Mouse (Mus musculus): ENCODE data around the gene Gm45208. TPM values are rescaled to one million over a fixed set of nuclear protein-coding genes. Genes with fewer than 3 reads are reported as not detected.

Gene Gm45208
- 0.74 and 2.9 TPM in 2 replicates for polyA plus RNA-seq (2012; rRNA removed; ENCODE audit: low replicate concordance)

DNA sequence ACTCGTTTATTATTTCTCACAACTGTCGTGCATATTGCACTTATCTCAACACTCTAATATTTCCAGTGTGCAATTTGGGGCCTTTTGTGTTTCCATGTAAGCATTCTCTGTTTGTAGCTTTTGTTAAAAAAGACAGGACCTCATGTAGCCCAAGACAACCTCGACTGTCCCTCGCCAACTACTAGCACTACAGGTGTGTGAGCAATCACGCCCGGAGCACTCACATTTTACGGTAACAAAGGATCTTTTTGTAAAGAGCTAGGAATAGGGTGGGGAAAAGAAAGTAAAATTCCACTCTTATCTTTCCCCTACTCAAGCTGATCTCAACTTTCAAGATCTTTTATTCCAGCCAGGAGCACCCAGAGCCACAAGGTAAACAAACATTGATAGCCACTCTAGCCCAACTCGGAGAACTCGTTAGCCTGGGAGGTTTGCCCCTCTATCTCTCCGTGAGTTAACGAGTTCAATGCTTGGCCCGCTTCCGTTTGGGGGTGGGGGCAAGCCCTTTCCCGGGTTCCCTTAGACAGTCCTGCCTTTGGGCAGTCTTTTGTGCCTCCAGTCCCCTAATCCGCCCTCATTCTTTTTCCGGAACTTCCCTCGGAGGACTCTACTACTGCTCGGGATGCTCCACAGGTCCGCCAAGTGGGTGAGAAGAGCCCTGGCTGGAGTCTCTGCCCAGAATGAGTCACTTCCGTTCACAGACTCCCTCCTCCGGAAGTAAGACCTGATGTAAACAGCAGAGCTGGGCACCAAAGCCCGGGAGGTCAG is at the start of gene Gm45208:
Gm45208 (plus strand) TSS at position 732 of the 768 bp plus-strand sequence.

DNA sequence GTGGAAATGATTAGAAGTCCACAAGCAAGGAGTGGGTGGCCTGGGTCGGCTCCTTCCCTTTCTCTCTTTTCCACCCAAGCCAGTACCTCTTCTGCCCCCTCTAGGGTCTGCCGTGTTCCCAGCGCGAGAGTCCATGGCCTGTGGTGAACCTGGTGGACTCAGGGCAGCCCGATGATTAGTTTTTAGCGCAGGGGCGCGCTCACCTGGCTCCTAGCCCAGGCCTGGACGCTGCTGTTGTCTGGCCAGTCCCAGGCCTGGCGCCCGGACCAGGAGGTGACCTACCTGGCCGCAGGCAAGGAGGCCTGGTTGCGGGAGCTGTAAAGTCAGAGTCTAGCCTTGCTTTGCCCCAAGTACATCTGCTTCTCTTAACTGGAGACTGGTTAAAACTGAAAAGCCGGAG is 41.2 kb upstream of the Gm45208 start, which contains the start of gene Magix:
Magix (minus strand) TSS at position 388 of the 400 bp plus-strand sequence.

DNA sequence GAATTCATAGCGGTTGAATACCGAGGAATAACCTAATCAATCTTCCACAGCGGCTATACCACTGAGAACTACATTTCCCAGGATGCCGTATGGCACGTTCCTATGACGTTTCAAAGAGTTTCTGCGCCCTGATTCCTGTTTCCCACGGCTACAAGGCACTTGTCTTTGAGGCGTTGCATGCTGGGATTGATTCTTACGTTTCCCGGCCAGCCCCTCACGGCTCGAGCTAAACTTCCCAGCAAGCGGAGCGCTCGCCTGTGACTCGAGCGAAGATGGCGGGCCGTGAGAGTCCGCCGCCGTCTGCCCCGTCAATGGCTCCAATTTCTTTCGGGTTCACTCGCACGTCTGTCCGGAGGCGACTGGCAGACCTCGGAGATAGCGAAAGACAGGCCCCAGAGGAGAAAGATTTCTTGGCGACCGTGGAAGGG is 25.1 kb upstream of the Gm45208 start, which contains the start of gene Gpkow:
Gpkow (plus strand) TSS at position 178 of the 428 bp plus-strand sequence.

DNA sequence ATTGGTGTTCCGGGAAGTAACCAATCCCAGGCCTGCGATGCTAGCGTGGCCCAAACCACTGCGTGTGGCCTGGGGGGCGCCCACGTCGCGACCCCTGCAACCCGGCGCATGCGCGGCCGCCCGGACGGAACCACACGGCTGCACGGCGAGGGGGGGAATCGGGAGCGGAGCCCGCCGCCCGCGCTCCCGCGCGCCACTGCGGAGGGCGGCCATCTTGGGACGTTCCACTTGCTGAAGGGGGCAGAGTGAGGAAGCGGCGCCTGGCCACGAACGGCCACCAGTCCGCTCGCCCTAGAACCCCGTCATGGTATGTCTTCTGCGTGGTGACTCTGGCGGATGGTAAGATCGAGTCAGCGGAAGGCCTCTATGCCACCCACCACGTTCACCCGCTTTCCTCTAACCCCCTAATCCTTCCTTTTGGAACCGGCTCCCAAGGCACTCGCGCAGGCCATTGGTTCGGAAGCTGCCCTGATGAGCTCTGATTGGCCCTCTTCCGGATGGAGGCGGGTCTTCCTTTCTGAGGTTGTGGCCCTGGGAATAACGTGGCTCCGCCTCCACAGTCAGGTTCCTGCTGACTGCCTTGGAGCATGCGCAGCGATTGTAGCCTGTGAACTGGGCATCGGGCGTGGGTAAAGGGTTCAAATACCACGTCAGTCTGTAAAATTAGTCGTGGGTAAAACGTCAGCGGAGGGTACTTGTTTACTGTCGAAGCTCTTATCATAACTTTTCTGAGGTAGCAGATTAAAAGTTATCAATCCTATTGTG is 7.7 kb upstream of the Gm45208 start, which contains the start of gene Wdr45:
Wdr45 (plus strand) TSS at position 199 of the 765 bp plus-strand sequence.

DNA sequence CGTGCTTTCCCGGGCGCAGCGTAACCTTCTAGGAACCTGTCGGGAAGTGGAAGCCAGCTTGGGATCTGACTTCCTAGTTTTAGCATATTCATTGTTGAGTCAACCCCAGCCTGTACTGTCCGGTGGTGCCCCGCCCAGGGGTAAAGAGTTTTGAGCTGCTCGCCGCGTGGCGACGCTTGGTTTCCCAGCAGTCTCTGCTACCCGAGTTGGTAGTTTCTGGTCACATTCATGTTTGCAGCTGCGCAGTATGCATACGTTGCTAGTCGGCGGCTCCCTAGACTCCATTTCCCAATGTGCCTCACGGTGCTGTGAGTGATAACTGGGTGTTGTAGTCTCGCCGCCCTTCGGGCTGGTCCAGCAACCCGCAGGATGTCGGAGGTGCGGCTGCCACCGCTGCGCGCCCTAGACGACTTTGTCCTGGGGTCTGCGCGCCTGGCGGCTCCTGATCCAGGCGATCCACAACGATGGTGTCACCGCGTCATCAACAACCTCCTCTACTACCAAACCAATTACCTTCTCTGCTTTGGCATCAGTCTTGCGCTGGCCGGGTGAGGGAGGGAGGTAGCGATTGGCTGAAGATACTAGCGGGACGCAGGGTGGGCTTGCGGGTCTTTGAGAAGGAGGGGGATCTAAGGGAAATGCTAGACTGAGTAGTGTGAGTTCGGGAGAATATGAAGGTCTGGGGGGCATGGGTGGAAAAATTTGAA is 6.3 kb downstream of the Gm45208 start, which contains the start of gene Praf2:
Praf2 (plus strand) TSS at position 225 of the 707 bp plus-strand sequence.

DNA sequence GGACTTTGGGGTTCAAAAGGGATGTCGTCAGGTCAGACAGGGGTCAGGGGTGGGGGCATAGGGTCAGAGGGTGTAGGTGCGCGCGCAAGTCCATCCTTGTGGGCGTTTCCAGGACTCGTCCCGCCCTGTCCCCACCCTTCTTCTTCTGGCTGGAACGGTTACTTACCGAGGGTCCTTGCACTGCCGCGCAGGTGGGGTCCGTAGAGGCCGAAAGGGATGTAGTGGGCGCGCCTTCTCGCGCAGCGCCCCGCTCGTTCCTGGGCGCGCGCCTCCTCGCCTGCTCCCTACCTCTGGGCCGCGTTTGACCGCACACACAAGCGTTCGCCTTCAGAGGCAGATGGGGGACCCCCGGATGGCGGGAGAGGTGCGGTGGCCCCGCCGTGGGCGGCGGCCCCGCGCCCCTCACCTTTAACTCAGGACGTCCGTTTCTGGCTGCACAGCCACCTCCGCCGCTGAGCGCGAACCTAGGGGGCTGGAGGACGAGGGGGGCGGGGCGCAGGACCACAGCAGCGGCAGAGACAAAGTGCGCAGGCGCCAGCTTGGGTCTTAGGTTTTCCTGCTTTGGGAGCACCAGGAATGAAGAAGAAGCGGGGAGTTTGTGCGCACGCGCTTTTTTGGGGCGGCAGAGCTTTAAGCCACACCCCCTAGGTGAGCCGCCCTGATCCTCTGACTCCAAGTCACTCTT is 28.5 kb downstream of the Gm45208 start, which contains the start of gene Ccdc120:
Ccdc120 (minus strand) TSS at position 474 of the 685 bp plus-strand sequence.

DNA sequence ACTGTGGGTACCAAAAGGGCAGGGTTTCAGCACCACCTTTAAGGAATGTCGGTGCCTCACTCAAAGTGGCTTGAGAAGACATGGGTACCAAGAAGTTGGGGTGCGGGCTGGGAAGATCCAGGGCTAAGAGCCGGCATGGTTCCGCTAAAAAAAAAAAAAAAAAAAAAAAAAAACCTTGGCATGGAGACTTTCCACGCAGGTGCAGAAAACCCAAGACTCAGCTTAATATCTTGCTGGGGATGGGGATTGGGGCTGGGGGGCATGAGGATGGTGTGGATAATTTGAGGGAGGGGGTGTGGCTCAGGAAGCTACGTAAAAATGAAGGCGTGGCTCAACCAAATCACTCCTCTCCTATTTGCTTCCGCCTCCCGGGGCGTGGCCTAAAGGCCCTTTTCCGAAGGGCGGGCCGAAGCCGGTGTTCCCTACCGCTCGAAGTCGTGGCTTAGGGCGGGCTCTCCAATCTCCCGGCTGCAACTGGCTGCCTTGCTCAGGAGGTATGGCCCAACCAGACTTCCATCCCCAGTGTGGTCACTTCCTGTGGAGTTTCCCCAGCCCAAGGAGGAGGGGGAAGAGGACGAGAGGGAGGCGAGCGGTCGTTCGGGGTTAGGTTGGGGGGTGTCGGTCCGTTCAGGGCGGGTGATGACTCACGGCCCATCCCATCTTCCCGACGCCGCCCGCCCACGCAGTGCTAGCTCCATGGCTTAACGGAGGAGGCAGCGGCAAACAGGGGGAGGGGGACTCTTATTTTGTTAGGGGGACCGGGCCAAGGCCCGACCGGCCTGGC is 40.3 kb downstream of the Gm45208 start, which contains the start of gene Tfe3:
Tfe3 (plus strand) TSS at position 424 of the 784 bp plus-strand sequence.

Other genes starting within 250 kb of the Gm45208 start
- 0.51 and 0.96 TPM in 2 replicates for gene Foxp3, start 148.6 kb upstream of the Gm45208 start, polyA plus RNA-seq (2012; rRNA removed; ENCODE audit: low replicate concordance)
- gene Ppp1r3f, start 148.0 kb upstream of the Gm45208 start, polyA plus RNA-seq (2012; rRNA removed; ENCODE audit: low replicate concordance): 1.2 and 2.3 TPM in 2 replicates
- gene Ccdc22, start 116.7 kb upstream of the Gm45208 start, polyA plus RNA-seq (2012; rRNA removed; ENCODE audit: low replicate concordance): 10.7 and 13.1 TPM in 2 replicates
- gene Cacna1f, start 115.2 kb upstream of the Gm45208 start, polyA plus RNA-seq (2012; rRNA removed; ENCODE audit: low replicate concordance): 0.02 TPM in 1 of 2 replicates, not detected in the other
- gene Syp, start 83.8 kb upstream of the Gm45208 start, polyA plus RNA-seq (2012; rRNA removed; ENCODE audit: low replicate concordance): 3.2 and 3.8 TPM in 2 replicates
- 12.6 and 29.4 TPM in 2 replicates for gene Prickle3, start 65.0 kb upstream of the Gm45208 start, polyA plus RNA-seq (2012; rRNA removed; ENCODE audit: low replicate concordance)
- gene Plp2, start 50.9 kb upstream of the Gm45208 start, polyA plus RNA-seq (2012; rRNA removed; ENCODE audit: low replicate concordance): 79.9 and 101 TPM in 2 replicates
- 1.8 and 1.9 TPM in 2 replicates for gene Magix, start 41.0 kb upstream of the Gm45208 start, polyA plus RNA-seq (2012; rRNA removed; ENCODE audit: low replicate concordance)
- 1.0 and 1.8 TPM in 2 replicates for gene Gpkow, start 25.1 kb upstream of the Gm45208 start, polyA plus RNA-seq (2012; rRNA removed; ENCODE audit: low replicate concordance)
- gene Wdr45, start 7.9 kb upstream of the Gm45208 start, polyA plus RNA-seq (2012; rRNA removed; ENCODE audit: low replicate concordance): 25.3 and 29.7 TPM in 2 replicates
- 54.9 and 59.3 TPM in 2 replicates for gene Praf2, start 6.2 kb downstream of the Gm45208 start, polyA plus RNA-seq (2012; rRNA removed; ENCODE audit: low replicate concordance)
- 25.1 and 46.4 TPM in 2 replicates for gene Ccdc120, start 28.7 kb downstream of the Gm45208 start, polyA plus RNA-seq (2012; rRNA removed; ENCODE audit: low replicate concordance)
- 20.6 and 27.4 TPM in 2 replicates for gene Tfe3, start 40.3 kb downstream of the Gm45208 start, polyA plus RNA-seq (2012; rRNA removed; ENCODE audit: low replicate concordance)
- gene Gripap1, start 67.5 kb downstream of the Gm45208 start, polyA plus RNA-seq (2012; rRNA removed; ENCODE audit: low replicate concordance): 12.0 and 13.5 TPM in 2 replicates
- gene Kcnd1, start 100.0 kb downstream of the Gm45208 start, polyA plus RNA-seq (2012; rRNA removed; ENCODE audit: low replicate concordance): 0.60 and 0.85 TPM in 2 replicates
- 40.2 and 43.1 TPM in 2 replicates for gene Otud5, start 119.1 kb downstream of the Gm45208 start, polyA plus RNA-seq (2012; rRNA removed; ENCODE audit: low replicate concordance)
- gene Pim2, start 156.0 kb downstream of the Gm45208 start, polyA plus RNA-seq (2012; rRNA removed; ENCODE audit: low replicate concordance): 8.9 and 15.1 TPM in 2 replicates
- gene Slc35a2, start 161.8 kb downstream of the Gm45208 start, polyA plus RNA-seq (2012; rRNA removed; ENCODE audit: low replicate concordance): 113 and 128 TPM in 2 replicates
- 33.7 and 40.2 TPM in 2 replicates for gene Pqbp1, start 177.0 kb downstream of the Gm45208 start, polyA plus RNA-seq (2012; rRNA removed; ENCODE audit: low replicate concordance)
- gene Timm17b, start 177.1 kb downstream of the Gm45208 start, polyA plus RNA-seq (2012; rRNA removed; ENCODE audit: low replicate concordance): 50.6 and 53.9 TPM in 2 replicates
- gene Gm10491, start 185.6 kb downstream of the Gm45208 start, polyA plus RNA-seq (2012; rRNA removed; ENCODE audit: low replicate concordance): not detected in 2 replicates
- gene Gm10490, start 187.3 kb downstream of the Gm45208 start, polyA plus RNA-seq (2012; rRNA removed; ENCODE audit: low replicate concordance): not detected in 2 replicates
- gene Pcsk1n, start 197.6 kb downstream of the Gm45208 start, polyA plus RNA-seq (2012; rRNA removed; ENCODE audit: low replicate concordance): 18.8 and 43.0 TPM in 2 replicates
- gene Eras, start 206.4 kb downstream of the Gm45208 start, polyA plus RNA-seq (2012; rRNA removed; ENCODE audit: low replicate concordance): not detected in 2 replicates
- gene Hdac6, start 225.6 kb downstream of the Gm45208 start, polyA plus RNA-seq (2012; rRNA removed; ENCODE audit: low replicate concordance): 6.2 and 9.8 TPM in 2 replicates

Data from duodenum, adult 2 months (tissue).